Mouse (Mus musculus) kidney, postnatal 25 days (tissue): ENCODE results near the gene 2310007B03Rik.

Experiments used
- DNase-seq, 2 experiments: peaks; one replicate each; pipeline ENCODE4 v3.0.0; 2021; ENCODE audit warnings: mixed read lengths in 2 of 2

Gene 2310007B03Rik

GRCm38 (mm10) chr1:93159566-93160500 is 915 bp downstream of the 2310007B03Rik start:
- peak; percentile 27 to 49 for DNase-seq

GRCm38 (mm10) chr1:93158916-93159315 is 1.8 kb downstream of the 2310007B03Rik start:
- peak in 1 of 2 experiments; percentile 46 for DNase-seq

- peak; percentile 64 to 78 for DNase-seq
Measured at GRCm38 (mm10) chr1:93157566-93157965, 3.2 kb downstream of the 2310007B03Rik start.

GRCm38 (mm10) chr1:93150907-93151661 is 9.7 kb downstream of the 2310007B03Rik start:
- no peak for DNase-seq

GRCm38 (mm10) chr1:93144176-93144575 is 16.6 kb downstream of the 2310007B03Rik start:
- DNase-seq: no peak

GRCm38 (mm10) chr1:93142871-93143270 is 17.9 kb downstream of the 2310007B03Rik start:
- no peak for DNase-seq

GRCm38 (mm10) chr1:93139713-93140112 is 21.0 kb downstream of the 2310007B03Rik start:
- DNase-seq: no peak

GRCm38 (mm10) chr1:93138534-93138933 is 22.2 kb downstream of the 2310007B03Rik start:
- DNase-seq: peak; percentile 88 to 89

GRCm38 (mm10) chr1:93135036-93135526 is 25.7 kb downstream of the 2310007B03Rik start, which contains the start of gene Agxt:
Gene Agxt, plus strand, starts transcription at chr1:93135240.
- DNase-seq: no peak

- DNase-seq: no peak
Measured at GRCm38 (mm10) chr1:93132676-93133075, 28.1 kb downstream of the 2310007B03Rik start.

GRCm38 (mm10) chr1:93130242-93130983 is 30.3 kb downstream of the 2310007B03Rik start:
- peak in 1 of 2 experiments; percentile 22 for DNase-seq

GRCm38 (mm10) chr1:93128710-93129349 is 31.9 kb downstream of the 2310007B03Rik start:
- DNase-seq: peak; percentile 65 to 74

GRCm38 (mm10) chr1:93128209-93128608 is 32.5 kb downstream of the 2310007B03Rik start:
- no peak for DNase-seq

- DNase-seq: no peak
Measured at GRCm38 (mm10) chr1:93125256-93125655, 35.5 kb downstream of the 2310007B03Rik start.

GRCm38 (mm10) chr1:93124066-93124465 is 36.7 kb downstream of the 2310007B03Rik start:
- no peak for DNase-seq

GRCm38 (mm10) chr1:93123179-93123854 is 37.4 kb downstream of the 2310007B03Rik start:
- DNase-seq: no peak

- peak in 1 of 2 experiments; percentile 11 for DNase-seq
Measured at GRCm38 (mm10) chr1:93118816-93119215, 41.9 kb downstream of the 2310007B03Rik start.

GRCm38 (mm10) chr1:93115471-93115870 is 45.3 kb downstream of the 2310007B03Rik start:
- no peak for DNase-seq

- peak; percentile 65 to 86 for DNase-seq
Measured at GRCm38 (mm10) chr1:93114713-93115463, 45.9 kb downstream of the 2310007B03Rik start.

GRCm38 (mm10) chr1:93102700-93103099 is 58.0 kb downstream of the 2310007B03Rik start:
- DNase-seq: no peak
